Mouse (Mus musculus): ENCODE results near the gene Atf5.
A peak's percentile ranks its signal among the peaks of the same experiment; 100 is the strongest.

Atf5 gene

GRCm38 (mm10) chr7:44770046-44770578 lies 46.3 kb downstream of the Atf5 start:
- DNase-seq (ENCODE audit: low spot score in 2 of 2) = peak in 1 of 2 experiments; percentile 20

GRCm38 (mm10) chr7:44768129-44768528 lies 48.3 kb downstream of the Atf5 start:
- no peak for DNase-seq (ENCODE audit: low spot score in 2 of 2)
